Mouse (Mus musculus) heart, embryonic 16.5 days (tissue): ENCODE data around the gene Tsen54. TPM values are rescaled to one million over a fixed set of nuclear protein-coding genes. Genes with fewer than 3 reads are reported as not detected.

Experiments used
- ATAC-seq: fragments of 200-750 bp; cut with Nextera tagmentation; replicated peaks from 2 replicates; pipeline ENCODE4 v1.8.0; 2017; ENCODE audit warnings: moderate number of reproducible peaks; ENCODE audit not compliant: insufficient read depth, low FRiP score; ENCODE audit errors: extremely low read depth
- H3K27ac ChIP-seq: fragments of 300-500 bp; sonication (generic); 2 replicates; pipeline ENCODE4 v1.5.1; 2014; ENCODE audit warnings: mild to moderate bottlenecking, low read length, control low read depth, moderate library complexity
- H3K27me3 ChIP-seq: fragments of 300-500 bp; sonication (generic); 2 replicates; pipeline ENCODE4 v1.6.1; 2014; ENCODE audit warnings: low read length, mixed read lengths; ENCODE audit not compliant: control insufficient read depth, insufficient read depth
- H3K36me3 ChIP-seq: fragments of 300-500 bp; sonication (generic); 2 replicates; pipeline ENCODE4 v1.6.1; 2014; ENCODE audit not compliant: control insufficient read depth, insufficient read depth
- H3K4me1 ChIP-seq: fragments of 300-500 bp; sonication (generic); 2 replicates; pipeline ENCODE4 v1.6.1; 2014; ENCODE audit warnings: low read length, mixed read lengths; ENCODE audit not compliant: control insufficient read depth, insufficient read depth
- H3K4me2 ChIP-seq: fragments of 300-500 bp; sonication (generic); 2 replicates; pipeline ENCODE4 v1.6.1; 2014; ENCODE audit warnings: low read depth, mild to moderate bottlenecking, control low read depth, low read length
- H3K4me3 ChIP-seq: fragments of 300-500 bp; sonication (generic); 2 replicates; pipeline ENCODE4 v1.5.1; 2014; ENCODE audit warnings: mild to moderate bottlenecking, control low read depth, low read length
- H3K9ac ChIP-seq: fragments of 300-500 bp; sonication (generic); 2 replicates; pipeline ENCODE4 v1.6.1; 2014; ENCODE audit warnings: low read length, control low read depth
- H3K9me3 ChIP-seq: fragments of 300-500 bp; sonication (generic); replicated peaks from 2 replicates; pipeline ENCODE4 v1.6.1; 2016; ENCODE audit warnings: low read length; ENCODE audit not compliant: control insufficient read depth
- WGBS: fragments of 180-500 bp; shearing (Covaris S2); extraction: QIAGEN DNeasy Blood & Tissue Kit; methylation state at CpG from one replicate; pipeline ENCODE4 v1.1.7; 2014; 5-methylcytosine and 5-hydroxymethylcytosine counted together
- polyA plus RNA-seq: library from polyadenylated mRNA; unstranded; fragments of >200 nt; fragmentation: Nextera tagmentation; extraction: Ambion mirVana; gene quantifications from 2 replicates; pipeline ENCODE4 v1.2.1, GENCODE M21; 2015

The Tsen54 gene
- polyA plus RNA-seq, result 26.2 and 28.3 TPM in 2 replicates

- peaks cover 40% of the 10 kb centered on the region for H3K4me1 ChIP-seq
- no peaks in the 10 kb centered on the region for H3K9me3 ChIP-seq
- peak; percentile 33 for ATAC-seq
- peak within 1 kb of the TSS; percentile 97 for H3K4me2 ChIP-seq
- whole genome bisulfite sequencing, result under 1% methylated on average over 77 of the region's 84 CpGs
- peak within 1 kb of the TSS; percentile 80 for H3K27ac ChIP-seq
- H3K4me3 ChIP-seq, result peak within 1 kb of the TSS; percentile 89
- peak within 1 kb of the TSS; percentile 91 for H3K9ac ChIP-seq
- peaks cover 10% of the 10 kb centered on the region; the same call in 1 of the 2 replicates for H3K36me3 ChIP-seq
- H3K27me3 ChIP-seq, result no peaks in the 10 kb centered on the region
Observed at GRCm38 (mm10) chr11:115814605-115815450, at the start of gene Tsen54. Tsen54 (plus strand) TSS chr11:115814724.

- peak; percentile 92 for ATAC-seq
- no peaks in the 10 kb centered on the region for H3K36me3 ChIP-seq
- H3K4me3 ChIP-seq, result peak within 1 kb of the TSS; percentile 79
- peak within 1 kb of the TSS; percentile 99 for H3K27ac ChIP-seq
- no peaks in the 10 kb centered on the region for H3K9me3 ChIP-seq
- H3K4me1 ChIP-seq, result peaks cover 26% of the 10 kb centered on the region
- H3K4me2 ChIP-seq, result peak within 1 kb of the TSS; percentile 80
- under 1% methylated on average over 32 of the region's 32 CpGs for WGBS
- H3K27me3 ChIP-seq, result no peaks in the 10 kb centered on the region
- H3K9ac ChIP-seq, result peak within 1 kb of the TSS; percentile 92
Observed at GRCm38 (mm10) chr11:115765103-115765606, 49.4 kb upstream of the Tsen54 start, which contains the start of gene Tmem94. Tmem94 (plus strand) TSS chr11:115765433.

GRCm38 (mm10) chr11:115765607-115766141, 48.9 kb upstream of the Tsen54 start:
- WGBS, result under 1% methylated on average over 34 of the region's 34 CpGs
- Histone ChIP-seq H3K36me3 (no peaks in the 10 kb centered on the region), H3K4me1 (peaks cover 28% of the 10 kb centered on the region), H3K27me3 (no peaks in the 10 kb centered on the region), H3K9me3 (no peaks in the 10 kb centered on the region), H3K9ac (peak overlapping the region; percentile 92), H3K4me3 (peak overlapping the region; percentile 79), H3K4me2 (peak overlapping the region; percentile 80), H3K27ac (peak overlapping the region; percentile 99)
- ATAC-seq, result peak; percentile 59

- H3K36me3 ChIP-seq, result no peaks in the 10 kb centered on the region
- H3K27me3 ChIP-seq, result no peaks in the 10 kb centered on the region
- ATAC-seq, result peak; percentile 47
- H3K4me1 ChIP-seq, result peaks cover 31% of the 10 kb centered on the region
- no peaks in the 10 kb centered on the region for H3K9me3 ChIP-seq
- peak overlapping the region; percentile 80 for H3K4me2 ChIP-seq
- peak overlapping the region; percentile 79 for H3K4me3 ChIP-seq
- WGBS, result 28% methylated on average over 13 of the region's 13 CpGs
- peak overlapping the region; percentile 99 for H3K27ac ChIP-seq
- H3K9ac ChIP-seq, result peak overlapping the region; percentile 92
Observed at GRCm38 (mm10) chr11:115766356-115766943, 48.1 kb upstream of the Tsen54 start.

GRCm38 (mm10) chr11:115766981-115767380, 47.5 kb upstream of the Tsen54 start:
- Histone ChIP-seq H3K9ac (peak overlapping the region; percentile 92), H3K4me2 (peak overlapping the region; percentile 80), H3K27me3 (no peaks in the 10 kb centered on the region), H3K4me1 (peaks cover 31% of the 10 kb centered on the region), H3K9me3 (no peaks in the 10 kb centered on the region), H3K36me3 (no peaks in the 10 kb centered on the region), H3K27ac (peak overlapping the region; percentile 99), H3K4me3 (peak overlapping the region; percentile 79)
- ATAC-seq, result no peak
- WGBS, result 67% methylated on average over 8 of the region's 8 CpGs

GRCm38 (mm10) chr11:115768896-115769295, 45.6 kb upstream of the Tsen54 start:
- Histone ChIP-seq H3K4me3 (no peak overlapping the region), H3K9ac (peak overlapping the region; percentile 42; the same call in 1 of the 2 replicates), H3K4me2 (peak overlapping the region; percentile 51), H3K36me3 (peaks cover 4% of the 10 kb centered on the region; the same call in 1 of the 2 replicates), H3K9me3 (no peaks in the 10 kb centered on the region), H3K27me3 (no peaks in the 10 kb centered on the region), H3K4me1 (peaks cover 31% of the 10 kb centered on the region), H3K27ac (peak overlapping the region; percentile 85)
- ATAC-seq, result no peak
- WGBS, result 72% methylated on average over 3 of the region's 3 CpGs

- Histone ChIP-seq H3K36me3 (peaks cover 10% of the 10 kb centered on the region; the same call in 1 of the 2 replicates), H3K9me3 (no peaks in the 10 kb centered on the region), H3K9ac (no peak overlapping the region), H3K4me2 (no peak overlapping the region), H3K27ac (0 out of 2 replicates have a peak overlapping the region, but pooled peaks have one; percentile 16), H3K4me1 (peaks cover 59% of the 10 kb centered on the region), H3K4me3 (no peak overlapping the region), H3K27me3 (no peaks in the 10 kb centered on the region)
- no peak for ATAC-seq
- WGBS, result 44% methylated on average over 4 of the region's 4 CpGs
Observed at GRCm38 (mm10) chr11:115774653-115775052, 39.9 kb upstream of the Tsen54 start.

- H3K27me3 ChIP-seq, result no peaks in the 10 kb centered on the region
- H3K4me2 ChIP-seq, result peak overlapping the region; percentile 42
- 35% methylated on average over 18 of the region's 18 CpGs for WGBS
- peaks cover 10% of the 10 kb centered on the region; the same call in 1 of the 2 replicates for H3K36me3 ChIP-seq
- peak overlapping the region; percentile 8; the same call in 1 of the 2 replicates for H3K4me3 ChIP-seq
- no peaks in the 10 kb centered on the region for H3K9me3 ChIP-seq
- peak overlapping the region; percentile 49 for H3K9ac ChIP-seq
- peaks cover 63% of the 10 kb centered on the region for H3K4me1 ChIP-seq
- no peak for ATAC-seq
- peak overlapping the region; percentile 79 for H3K27ac ChIP-seq
Observed at GRCm38 (mm10) chr11:115775821-115776665, 38.5 kb upstream of the Tsen54 start.
